Mouse (Mus musculus) MEL (cell line): ENCODE results near the gene Aldh3b1. TPM values are rescaled to one million over a fixed set of nuclear protein-coding genes. Genes with fewer than 3 reads are reported as not detected.

ENCODE experiments used
- DNase-seq: peaks from one replicate; pipeline ENCODE4 v3.0.0; 2011; ENCODE audit warnings: low read depth, low spot score
- H3K27ac ChIP-seq: 2 replicates; pipeline ENCODE4 v1.5.1; 2012; ENCODE audit warnings: low read depth, mild to moderate bottlenecking, control low read depth, low read length, moderate library complexity; ENCODE audit not compliant: control insufficient read depth
- H3K27me3 ChIP-seq, 2 experiments: fragments of 150-350 bp in 1 of 2; sonication (generic) in 1 of 2; 2 replicates each; pipeline ENCODE4 v1.6.1; 2012; ENCODE audit warnings: low read length in 2 of 2, mild to moderate bottlenecking in 2 of 2, improper control_type of control experiment in 1 of 2, moderate library complexity in 1 of 2; ENCODE audit not compliant: insufficient read depth in 2 of 2, control insufficient read depth in 1 of 2
- H3K36me3 ChIP-seq, 2 experiments: 2 replicates each; pipeline ENCODE4 v1.6.1; 2012 to 2014; ENCODE audit warnings: low read length in 2 of 2, improper control_type of control experiment in 1 of 2, inconsistent platforms in 1 of 2, mild to moderate bottlenecking in 1 of 2; ENCODE audit not compliant: insufficient read depth in 2 of 2, control insufficient read depth in 1 of 2
- H3K4me1 ChIP-seq, 2 experiments: fragments of 150-350 bp in 1 of 2; sonication (generic) in 1 of 2; 2 replicates each; pipeline ENCODE4 v1.6.1; 2012; ENCODE audit warnings: low read length in 2 of 2, improper control_type of control experiment in 1 of 2, mild to moderate bottlenecking in 1 of 2; ENCODE audit not compliant: insufficient read depth in 2 of 2, control insufficient read depth in 1 of 2
- H3K4me3 ChIP-seq, 2 experiments: fragments of 150-350 bp in 1 of 2; sonication (generic) in 1 of 2; 2 replicates each; pipeline ENCODE4 v1.5.1; 2012; ENCODE audit warnings: low read depth in 2 of 2, low read length in 2 of 2, mild to moderate bottlenecking in 2 of 2, moderate library complexity in 2 of 2, control low read depth in 1 of 2, improper control_type of control experiment in 1 of 2; ENCODE audit not compliant: control insufficient read depth in 1 of 2, insufficient read depth in 1 of 2
- H3K79me2 ChIP-seq: 2 replicates; pipeline ENCODE4 v1.6.1; 2012; ENCODE audit warnings: mild to moderate bottlenecking, low read length, moderate library complexity; ENCODE audit not compliant: control insufficient read depth, poor library complexity, insufficient read depth
- H3K9ac ChIP-seq: 2 replicates; pipeline ENCODE4 v1.6.1; 2012; ENCODE audit warnings: low read depth, mild to moderate bottlenecking, control low read depth, low read length, moderate library complexity; ENCODE audit not compliant: control insufficient read depth, poor library complexity, severe bottlenecking
- H3K9me3 ChIP-seq: fragments of 150-350 bp; sonication (generic); replicated peaks from 2 replicates; pipeline ENCODE4 v1.6.1; 2012; ENCODE audit warnings: mild to moderate bottlenecking, low read length, improper control_type of control experiment, moderate library complexity; ENCODE audit not compliant: insufficient read depth
- BHLHE40 ChIP-seq: IDR thresholded peaks from 2 replicates; pipeline ENCODE4 v1.6.1; 2012; ENCODE audit warnings: low read depth, mild to moderate bottlenecking, inconsistent platforms, low read length, improper control_type of control experiment, borderline replicate concordance
- CTCF ChIP-seq, 3 experiments: IDR thresholded peaks in 2 of 3; conservative IDR thresholded peaks in 1 of 3; 2 replicates each; pipeline ENCODE4 v1.5.1; 2011 to 2012; ENCODE audit warnings: low read length in 3 of 3, low read depth in 2 of 3, mild to moderate bottlenecking in 2 of 3, improper control_type of control experiment in 1 of 3, inconsistent platforms in 1 of 3, mixed read lengths in 1 of 3, moderate library complexity in 1 of 3; ENCODE audit not compliant: control insufficient read depth in 1 of 3, insufficient read depth in 1 of 3, poor library complexity in 1 of 3, severe bottlenecking in 1 of 3
- E2F4 ChIP-seq: IDR thresholded peaks from 2 replicates; pipeline ENCODE4 v1.6.1; 2011; ENCODE audit warnings: low read depth, low read length, improper control_type of control experiment, borderline replicate concordance
- EP300 ChIP-seq, 2 experiments: IDR thresholded peaks; 2 replicates each; pipeline ENCODE4 v1.6.1; 2011; ENCODE audit warnings: improper control_type of control experiment in 2 of 2, low read length in 2 of 2, low read depth in 1 of 2, mild to moderate bottlenecking in 1 of 2
- GATA1 ChIP-seq: IDR thresholded peaks from 2 replicates; pipeline ENCODE4 v1.6.1; 2011; ENCODE audit warnings: low read depth, low read length, improper control_type of control experiment
- HCFC1 ChIP-seq: IDR thresholded peaks from 2 replicates; pipeline ENCODE4 v1.6.1; 2012; ENCODE audit warnings: low read depth, mild to moderate bottlenecking, inconsistent platforms, low read length, improper control_type of control experiment, moderate library complexity
- MAFK ChIP-seq: IDR thresholded peaks from 2 replicates; pipeline ENCODE4 v1.6.1; 2011; ENCODE audit warnings: low read depth, mild to moderate bottlenecking, low read length, improper control_type of control experiment, borderline replicate concordance
- MYB ChIP-seq: IDR thresholded peaks from 2 replicates; pipeline ENCODE4 v1.6.1; 2011; ENCODE audit warnings: mild to moderate bottlenecking, low read depth, low read length, improper control_type of control experiment
- MYC ChIP-seq: IDR thresholded peaks from 2 replicates; pipeline ENCODE4 v1.6.1; 2011; ENCODE audit warnings: low read depth, mild to moderate bottlenecking, low read length, improper control_type of control experiment, moderate library complexity
- NELFE ChIP-seq: IDR thresholded peaks from 2 replicates; pipeline ENCODE4 v1.6.1; 2011; ENCODE audit warnings: low read depth, low read length, improper control_type of control experiment
- NRF1 ChIP-seq: IDR thresholded peaks from 2 replicates; pipeline ENCODE4 v1.6.1; 2014; ENCODE audit warnings: low read depth, mild to moderate bottlenecking, inconsistent platforms, low read length, improper control_type of control experiment, moderate library complexity; ENCODE audit not compliant: poor library complexity, insufficient read depth, severe bottlenecking
- POLR2A ChIP-seq, 2 experiments: IDR thresholded peaks; 2 replicates each; pipeline ENCODE4 v1.6.1; 2011 to 2012; ENCODE audit warnings: low read length in 2 of 2, mild to moderate bottlenecking in 2 of 2, control low read depth in 1 of 2, improper control_type of control experiment in 1 of 2, low read depth in 1 of 2, moderate library complexity in 1 of 2; ENCODE audit not compliant: control insufficient read depth in 1 of 2, insufficient read depth in 1 of 2, poor library complexity in 1 of 2
- POLR2AphosphoS2 ChIP-seq: IDR thresholded peaks from 2 replicates; pipeline ENCODE4 v1.6.1; 2011; ENCODE audit warnings: low read length, improper control_type of control experiment
- POLR2AphosphoS5 ChIP-seq: IDR thresholded peaks from 2 replicates; pipeline ENCODE4 v1.6.1; 2012; ENCODE audit warnings: low read depth, borderline replicate concordance, mild to moderate bottlenecking, inconsistent platforms, low read length, moderate library complexity, mixed read lengths
- RAD21 ChIP-seq: IDR thresholded peaks from 2 replicates; pipeline ENCODE4 v1.6.1; 2011; ENCODE audit warnings: mild to moderate bottlenecking, low read depth, low read length, improper control_type of control experiment
- RCOR1 ChIP-seq: IDR thresholded peaks from 2 replicates; pipeline ENCODE4 v1.6.1; 2012; ENCODE audit warnings: low read depth, mild to moderate bottlenecking, inconsistent platforms, low read length, improper control_type of control experiment
- TAL1 ChIP-seq: IDR thresholded peaks from 2 replicates; pipeline ENCODE4 v1.6.1; 2012; ENCODE audit warnings: mild to moderate bottlenecking, inconsistent platforms, low read length, moderate library complexity, mixed read lengths
- UBTF ChIP-seq: IDR thresholded peaks from 2 replicates; pipeline ENCODE4 v1.6.1; 2012; ENCODE audit warnings: low read depth, mild to moderate bottlenecking, inconsistent platforms, low read length, improper control_type of control experiment, moderate library complexity, borderline replicate concordance; ENCODE audit not compliant: insufficient read depth
- USF1 ChIP-seq: IDR thresholded peaks from 2 replicates; pipeline ENCODE4 v1.6.1; 2014; ENCODE audit warnings: low read depth, mild to moderate bottlenecking, inconsistent platforms, low read length, improper control_type of control experiment, moderate library complexity
- USF2 ChIP-seq, 2 experiments: IDR thresholded peaks; 2 replicates each; pipeline ENCODE4 v1.6.1; 2011 to 2012; ENCODE audit warnings: improper control_type of control experiment in 2 of 2, low read length in 2 of 2, borderline replicate concordance in 1 of 2, inconsistent platforms in 1 of 2, low read depth in 1 of 2, mild to moderate bottlenecking in 1 of 2; ENCODE audit not compliant: insufficient read depth in 1 of 2
- ZC3H11A ChIP-seq: IDR thresholded peaks from 2 replicates; pipeline ENCODE4 v1.6.1; 2012; ENCODE audit warnings: low read depth, mild to moderate bottlenecking, inconsistent platforms, low read length, improper control_type of control experiment
- ZMIZ1 ChIP-seq: IDR thresholded peaks from 2 replicates; pipeline ENCODE4 v1.6.1; 2012; ENCODE audit warnings: low read depth, mild to moderate bottlenecking, inconsistent platforms, low read length, improper control_type of control experiment, moderate library complexity
- ZNF384 ChIP-seq: IDR thresholded peaks from 2 replicates; pipeline ENCODE4 v1.6.1; 2012; ENCODE audit warnings: low read depth, mild to moderate bottlenecking, inconsistent platforms, low read length, improper control_type of control experiment
- polyA plus RNA-seq, 2 experiments: library from polyadenylated mRNA; stranded (reverse) in 1 of 2; unstranded in 1 of 2; fragments of >175 nt in 1 of 2; fragments of >200 nt in 1 of 2; gene quantifications; 2 replicates each; pipeline versions ENCODE4 v1.2.1 to v1.2.4; 2012; ENCODE audit warnings: low replicate concordance in 2 of 2, low read depth in 1 of 2; ENCODE audit not compliant: insufficient read length in 2 of 2, insufficient read depth in 1 of 2, missing spikeins in 1 of 2
- total RNA-seq: library from RNA; depleted of rRNA; stranded (reverse); fragments of 300-350 nt; gene quantifications from 2 replicates; pipeline ENCODE4 v1.2.3, GENCODE M21; 2012

Gene Aldh3b1
- total and polyA plus RNA-seq, 3 experiments: 0.08 to 0.10 TPM; not detected in 1

- Histone ChIP-seq H3K36me3 (no peaks in the 10 kb centered on the region), H3K79me2 (no peaks in the 10 kb centered on the region), H3K9ac (no peak overlapping the region), H3K27ac (no peak overlapping the region), H3K4me3 (no peak overlapping the region), H3K4me1 (peaks cover 0 to 16% of the 10 kb centered on the region in 2 experiments; a peak in 2 of 4 replicates), H3K9me3 (no peaks in the 10 kb centered on the region), H3K27me3 (no peaks in the 10 kb centered on the region)
- DNase-seq: no peak
- TF ChIP-seq TAL1 (no peak), USF2 (IDR thresholded peaks at IDR 0.05; ENCODE audit: borderline replicate concordance in 1 of 2, insufficient read depth in 1 of 2, low read depth in 1 of 2, low read length in 2 of 2) (no peak), CTCF (IDR thresholded peaks at IDR 0.05 in 2 of 3, conservative IDR thresholded peaks at IDR 0.05 in 1 of 3; ENCODE audit: control insufficient read depth in 1 of 3, insufficient read depth in 1 of 3, low read depth in 2 of 3, low read length in 3 of 3, poor library complexity in 1 of 3, severe bottlenecking in 1 of 3) (no peak), NELFE (no peak), MAFK (no peak), RCOR1 (no peak), ZC3H11A (no peak), ZMIZ1 (no peak), RAD21 (no peak), USF1 (no peak), UBTF (no peak), ZNF384 (no peak), MYB (no peak)
These were observed 6.0 kb downstream of the Aldh3b1 start for GRCm38 (mm10) chr19:3923586-3923985.

- H3K9ac ChIP-seq: no peak overlapping the region
- peaks cover 0 to 16% of the 10 kb centered on the region in 2 experiments; a peak in 2 of 4 replicates for H3K4me1 ChIP-seq
- H3K27ac ChIP-seq: no peak overlapping the region
- DNase-seq: peak; percentile 26
- H3K36me3 ChIP-seq: no peaks in the 10 kb centered on the region
- no peaks in the 10 kb centered on the region for H3K79me2 ChIP-seq
- H3K27me3 ChIP-seq: no peaks in the 10 kb centered on the region
- no peak for TF ChIP-seq GATA1
- TF ChIP-seq, all 39 proteins: peak for 0
- no peaks in the 10 kb centered on the region for H3K9me3 ChIP-seq
- no peak overlapping the region for H3K4me3 ChIP-seq
These were observed 6.8 kb downstream of the Aldh3b1 start for GRCm38 (mm10) chr19:3922661-3923371.

GRCm38 (mm10) chr19:3919928-3920327 is 9.7 kb downstream of the Aldh3b1 start:
- H3K79me2 ChIP-seq: no peaks in the 10 kb centered on the region
- peaks cover 0 to 14% of the 10 kb centered on the region in 2 experiments; a peak in 2 of 4 replicates for H3K4me1 ChIP-seq
- DNase-seq: no peak
- H3K9ac ChIP-seq: no peak overlapping the region
- no peaks in the 10 kb centered on the region for H3K36me3 ChIP-seq
- H3K27me3 ChIP-seq: no peaks in the 10 kb centered on the region
- H3K4me3 ChIP-seq: no peak overlapping the region
- H3K9me3 ChIP-seq: no peaks in the 10 kb centered on the region
- no peak overlapping the region for H3K27ac ChIP-seq
- TF ChIP-seq NRF1 (no peak), CTCF (IDR thresholded peaks at IDR 0.05 in 2 of 3, conservative IDR thresholded peaks at IDR 0.05 in 1 of 3; ENCODE audit: control insufficient read depth in 1 of 3, insufficient read depth in 1 of 3, low read depth in 2 of 3, low read length in 3 of 3, poor library complexity in 1 of 3, severe bottlenecking in 1 of 3) (no peak), EP300 (IDR thresholded peaks at IDR 0.05; ENCODE audit: low read depth in 1 of 2, low read length in 2 of 2) (no peak), POLR2AphosphoS2 (no peak), GATA1 (no peak), BHLHE40 (no peak), POLR2A (IDR thresholded peaks at IDR 0.05; ENCODE audit: control insufficient read depth in 1 of 2, insufficient read depth in 1 of 2, low read depth in 1 of 2, low read length in 2 of 2, poor library complexity in 1 of 2) (no peak), MYC (no peak), ZC3H11A (no peak), USF1 (no peak), MAFK (no peak), E2F4 (no peak), POLR2AphosphoS5 (no peak), RCOR1 (no peak), RAD21 (no peak), HCFC1 (no peak)
